Mouse (Mus musculus): ENCODE results near the gene Sct. TPM values are rescaled to one million over a fixed set of nuclear protein-coding genes. Genes with fewer than 3 reads are reported as not detected.
A peak's percentile ranks its signal among the peaks of the same experiment; 100 is the strongest.

Sct gene
- total RNA-seq (2021) = not detected
- long read RNA-seq, experiment 1, partial matches to known transcripts = 0 of 1 reads
- long read RNA-seq, experiment 1, other reads (novel, unspliced or antisense) = 0 of 1 reads
- long read RNA-seq, experiment 2 = 0 reads

GRCm38 (mm10) chr7:141278766-141279590 lies at the start of gene Sct:
Gene Sct (minus strand): TSS chr7:141279133.
- no peak for DNase-seq (ENCODE audit: low spot score in 2 of 2)

- no peak for DNase-seq (ENCODE audit: low spot score in 2 of 2)
Measured at GRCm38 (mm10) chr7:141328373-141328990, 49.5 kb upstream of the Sct start.

- DNase-seq (ENCODE audit: low spot score in 2 of 2) = peak; percentile 100
Measured at GRCm38 (mm10) chr7:141327469-141328372, 48.8 kb upstream of the Sct start, which contains the start of the genes Deaf1 and Tmem80. Gene Deaf1 (minus strand): TSS chr7:141327690. Gene Tmem80 (plus strand): TSS chr7:141327739.

GRCm38 (mm10) chr7:141326546-141327446 lies 47.9 kb upstream of the Sct start:
- peak in 1 of 2 experiments; percentile 39 for DNase-seq (ENCODE audit: low spot score in 2 of 2)

- DNase-seq (ENCODE audit: low spot score in 2 of 2) = no peak
Measured at GRCm38 (mm10) chr7:141324686-141325085, 45.8 kb upstream of the Sct start.

- DNase-seq (ENCODE audit: low spot score in 2 of 2) = no peak
Measured at GRCm38 (mm10) chr7:141319446-141319845, 40.5 kb upstream of the Sct start.

GRCm38 (mm10) chr7:141317619-141318132 lies 38.7 kb upstream of the Sct start:
- DNase-seq (ENCODE audit: low spot score in 2 of 2) = no peak

GRCm38 (mm10) chr7:141315974-141316373 lies 37.0 kb upstream of the Sct start:
- DNase-seq (ENCODE audit: low spot score in 2 of 2) = no peak

- DNase-seq (ENCODE audit: low spot score in 2 of 2) = no peak
Measured at GRCm38 (mm10) chr7:141315076-141315475, 36.1 kb upstream of the Sct start.

- no peak for DNase-seq (ENCODE audit: low spot score in 2 of 2)
Measured at GRCm38 (mm10) chr7:141314416-141314815, 35.5 kb upstream of the Sct start.

- no peak for DNase-seq (ENCODE audit: low spot score in 2 of 2)
Measured at GRCm38 (mm10) chr7:141304537-141304936, 25.6 kb upstream of the Sct start.

GRCm38 (mm10) chr7:141302702-141303268 lies 23.9 kb upstream of the Sct start:
- no peak for DNase-seq (ENCODE audit: low spot score in 2 of 2)

GRCm38 (mm10) chr7:141301386-141301785 lies 22.5 kb upstream of the Sct start:
- DNase-seq (ENCODE audit: low spot score in 2 of 2) = no peak

- peak in 1 of 2 experiments; percentile 61 for DNase-seq (ENCODE audit: low spot score in 2 of 2)
Measured at GRCm38 (mm10) chr7:141299175-141299574, 20.2 kb upstream of the Sct start.

- no peak for DNase-seq (ENCODE audit: low spot score in 2 of 2)
Measured at GRCm38 (mm10) chr7:141297926-141298650, 19.2 kb upstream of the Sct start.

GRCm38 (mm10) chr7:141294479-141294878 lies 15.5 kb upstream of the Sct start:
- DNase-seq (ENCODE audit: low spot score in 2 of 2) = no peak

- no peak for DNase-seq (ENCODE audit: low spot score in 2 of 2)
Measured at GRCm38 (mm10) chr7:141293852-141294471, 15.0 kb upstream of the Sct start.

All from layer of hippocampus, postnatal 14 days (tissue).